Mouse (Mus musculus): ENCODE results near the gene Chrnb2. TPM values are rescaled to one million over a fixed set of nuclear protein-coding genes. Genes with fewer than 3 reads are reported as not detected.
"Not testable (repeated sequence)": the region's sequence is repeated elsewhere in the genome, so short reads cannot be mapped to it uniquely, and the experiment has no call there.

Gene Chrnb2
- polyA plus RNA-seq, 1 experiment, result 0.42 TPM

DNA sequence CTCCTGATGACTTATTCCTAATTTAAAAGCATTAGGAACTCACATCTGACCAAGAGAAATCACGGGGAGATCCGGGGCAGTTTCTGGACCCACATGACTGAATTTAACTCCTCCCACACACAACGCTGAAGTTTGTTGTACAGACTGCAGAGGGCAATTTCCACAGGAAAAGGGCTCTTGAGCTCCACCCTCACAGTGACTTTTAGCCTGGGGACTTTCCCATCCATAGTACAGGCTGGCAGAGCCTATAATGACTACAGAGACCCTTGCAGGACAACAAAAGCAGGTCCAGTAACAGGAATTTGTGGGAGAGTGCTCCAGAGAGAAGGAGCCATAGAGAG lies 37.0 kb upstream of the Chrnb2 start:
- Histone ChIP-seq H3K27me3 (ENCODE audit: control insufficient read depth, insufficient read depth, insufficient read length) (no peaks in the 10 kb centered on the region), H3ac (ENCODE audit: control insufficient read depth, insufficient read length) (no peak overlapping the region), H3K4me2 (ENCODE audit: low read depth) (peak overlapping the region; percentile 36), H3K36me3 (ENCODE audit: control insufficient read depth, insufficient read depth) (no peaks in the 10 kb centered on the region), H3K79me2 (ENCODE audit: control insufficient read depth, insufficient read depth) (no peaks in the 10 kb centered on the region), H3K4me3 (no peak overlapping the region)
- TF ChIP-seq USF1 (IDR thresholded peaks at IDR 0.05; ENCODE audit: low read depth), result peak; percentile 41
- no peak for TF ChIP-seq MAX (IDR thresholded peaks at IDR 0.05; ENCODE audit: low read depth)
- TF ChIP-seq E2F4 (IDR thresholded peaks at IDR 0.05; ENCODE audit: insufficient read depth), result no peak

DNA sequence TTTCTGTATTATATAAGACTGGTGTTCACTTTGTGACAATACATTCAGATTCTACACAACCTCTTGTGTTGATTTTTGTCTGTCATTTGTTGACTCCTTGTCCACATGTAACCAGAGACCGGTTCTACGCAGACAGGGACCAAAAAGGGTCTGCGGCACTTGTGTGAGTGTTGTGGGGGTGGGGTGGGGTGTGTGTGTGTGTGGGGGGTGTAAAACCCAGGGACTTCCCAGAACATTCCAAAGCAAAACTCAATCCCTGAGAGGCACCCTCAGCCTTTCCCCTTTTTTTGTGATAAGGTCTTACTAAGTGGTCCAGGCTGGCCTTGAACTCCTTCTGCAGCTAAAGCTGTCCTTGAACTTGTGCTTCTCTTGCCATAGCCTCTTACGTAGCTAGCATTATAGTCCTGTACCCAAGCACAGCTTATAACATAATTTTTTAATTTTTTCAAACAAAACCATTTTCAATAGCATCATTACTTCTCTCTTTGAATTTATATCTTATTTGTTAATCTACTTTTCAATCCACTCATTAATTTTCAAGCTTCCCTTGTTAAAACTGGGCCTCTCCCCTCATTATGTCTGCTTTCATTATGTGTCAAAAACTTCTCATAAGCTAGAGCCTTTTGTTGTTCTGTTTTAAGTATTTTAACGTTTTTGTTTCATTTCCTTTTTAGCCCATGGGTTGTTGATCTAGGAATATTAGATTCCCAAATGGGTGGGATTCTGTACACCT lies 36.5 kb upstream of the Chrnb2 start:
- no peak for TF ChIP-seq MYOG (IDR thresholded peaks at IDR 0.05; ENCODE audit: control insufficient read depth in 1 of 3, insufficient read depth in 1 of 3, insufficient read length in 2 of 3, low read depth in 2 of 3)
- TF ChIP-seq POLR2A (IDR thresholded peaks at IDR 0.05; ENCODE audit: insufficient read length, low read depth), result no peak
- no peak for TF ChIP-seq TCF12 (IDR thresholded peaks at IDR 0.05; ENCODE audit: insufficient read depth, poor library complexity, severe bottlenecking)
- no peak for TF ChIP-seq CEBPB (IDR thresholded peaks at IDR 0.05; ENCODE audit: insufficient read depth, poor library complexity, severe bottlenecking)
- TF ChIP-seq SRF (IDR thresholded peaks at IDR 0.05; ENCODE audit: control insufficient read depth, insufficient read length, low read depth), result no peak
- TF ChIP-seq POLR2AphosphoS2 (IDR thresholded peaks at IDR 0.05; ENCODE audit: insufficient read length, low read depth), result no peak
- TF ChIP-seq TCF3 (IDR thresholded peaks at IDR 0.05; ENCODE audit: insufficient read length, low read depth), result no peak
- Histone ChIP-seq H3ac (ENCODE audit: control insufficient read depth, insufficient read length) (no peak overlapping the region), H3K27me3 (ENCODE audit: control insufficient read depth, insufficient read depth, insufficient read length) (no peaks in the 10 kb centered on the region), H3K4me3 (no peak overlapping the region), H3K79me2 (ENCODE audit: control insufficient read depth, insufficient read depth) (no peaks in the 10 kb centered on the region), H3K4me2 (ENCODE audit: low read depth) (peak overlapping the region; percentile 36), H3K36me3 (ENCODE audit: control insufficient read depth, insufficient read depth) (no peaks in the 10 kb centered on the region)

DNA sequence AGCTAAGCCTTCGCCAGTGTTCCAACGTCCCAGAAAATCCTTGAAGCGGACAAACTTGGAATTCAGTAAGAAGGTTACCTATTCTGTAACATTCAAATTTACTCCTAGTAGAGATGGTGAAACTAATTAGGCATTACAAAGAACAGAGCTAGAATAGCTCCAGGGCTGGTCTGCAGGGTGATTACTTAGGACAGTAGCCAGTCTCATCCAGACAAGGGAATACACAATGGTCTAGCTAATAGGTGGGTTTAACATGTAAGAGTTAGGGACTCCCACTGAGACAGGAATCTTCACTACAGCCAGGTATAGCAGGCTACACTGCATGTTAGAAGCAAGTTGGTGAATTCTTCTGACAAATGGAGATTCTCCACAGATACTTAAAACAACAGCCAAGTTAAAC lies 35.6 kb upstream of the Chrnb2 start:
- not testable (repeated sequence) for H3K36me3 ChIP-seq (ENCODE audit: control insufficient read depth, insufficient read depth)

DNA sequence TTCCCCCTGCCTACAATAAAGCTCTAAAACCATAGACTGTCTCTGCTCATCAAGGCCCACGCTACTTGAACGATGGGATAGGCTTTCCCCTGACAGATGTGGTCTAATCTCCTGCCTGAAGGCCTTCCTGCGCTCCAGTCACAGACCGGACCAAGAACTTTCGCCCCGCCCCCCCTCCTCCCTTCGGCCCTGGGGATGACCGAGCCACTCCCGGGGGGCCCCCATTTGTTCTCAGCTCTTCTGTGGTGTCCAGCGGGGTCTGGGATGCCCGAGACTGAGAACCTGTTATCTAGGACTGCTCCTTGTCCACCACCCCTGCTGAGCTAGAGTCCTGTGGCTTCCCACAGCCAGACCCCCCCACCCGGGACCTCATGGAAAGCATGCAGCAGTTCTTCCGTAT lies 35.0 kb upstream of the Chrnb2 start:
- H3K4me2 ChIP-seq (ENCODE audit: low read depth), result no peak overlapping the region
- no peak overlapping the region for H3K4me3 ChIP-seq

More for the DNA sequence above, 35.6 kb upstream of the Chrnb2 start:
- not testable (repeated sequence) for H3K27me3 ChIP-seq (ENCODE audit: control insufficient read depth, insufficient read depth, insufficient read length); H3K79me2 ChIP-seq (ENCODE audit: control insufficient read depth, insufficient read depth); H3K4me3 ChIP-seq; H3K4me2 ChIP-seq (ENCODE audit: low read depth); H3ac ChIP-seq (ENCODE audit: control insufficient read depth, insufficient read length)

DNA sequence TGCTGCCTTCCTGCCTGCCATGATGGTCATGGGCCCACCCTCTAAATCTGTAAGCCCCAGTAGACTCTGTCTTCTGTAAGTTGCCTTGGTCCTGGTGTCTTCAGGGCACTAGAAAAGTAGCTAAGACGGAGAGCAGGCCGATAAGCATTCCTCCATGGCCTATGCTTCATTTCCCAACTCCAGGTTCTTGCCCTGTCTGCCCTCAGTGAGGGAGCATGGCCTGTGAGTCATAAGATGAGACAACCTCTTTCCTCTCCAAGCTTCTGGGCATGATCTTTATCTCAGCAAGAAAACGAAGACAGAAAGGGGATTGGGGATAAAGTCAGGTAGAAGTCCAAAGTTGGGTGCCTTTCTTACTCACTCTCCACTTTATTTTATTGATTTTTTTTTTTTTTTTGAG lies 34.1 kb upstream of the Chrnb2 start:
- Histone ChIP-seq H3K36me3 (ENCODE audit: control insufficient read depth, insufficient read depth) (no peaks in the 10 kb centered on the region), H3K4me3 (no peak overlapping the region), H3K27me3 (ENCODE audit: control insufficient read depth, insufficient read depth, insufficient read length) (no peaks in the 10 kb centered on the region), H3K79me2 (ENCODE audit: control insufficient read depth, insufficient read depth) (no peaks in the 10 kb centered on the region), H3K4me2 (ENCODE audit: low read depth) (no peak overlapping the region), H3ac (ENCODE audit: control insufficient read depth, insufficient read length) (no peak overlapping the region)
- TF ChIP-seq CEBPB (IDR thresholded peaks at IDR 0.05; ENCODE audit: insufficient read depth, poor library complexity, severe bottlenecking), result no peak
- no peak for TF ChIP-seq POLR2AphosphoS2 (IDR thresholded peaks at IDR 0.05; ENCODE audit: insufficient read length, low read depth)
- no peak for TF ChIP-seq REST (IDR thresholded peaks at IDR 0.05; ENCODE audit: insufficient read depth, insufficient read length)
- TF ChIP-seq MYOG (IDR thresholded peaks at IDR 0.05; ENCODE audit: control insufficient read depth in 1 of 3, insufficient read depth in 1 of 3, insufficient read length in 2 of 3, low read depth in 2 of 3), result no peak
- no peak for TF ChIP-seq SRF (IDR thresholded peaks at IDR 0.05; ENCODE audit: control insufficient read depth, insufficient read length, low read depth)
- no peak for TF ChIP-seq TCF3 (IDR thresholded peaks at IDR 0.05; ENCODE audit: insufficient read length, low read depth)
- TF ChIP-seq USF1 (IDR thresholded peaks at IDR 0.05; ENCODE audit: low read depth), result no peak
- TF ChIP-seq MAX (IDR thresholded peaks at IDR 0.05; ENCODE audit: low read depth), result no peak
- no peak for TF ChIP-seq E2F4 (IDR thresholded peaks at IDR 0.05; ENCODE audit: insufficient read depth)
- TF ChIP-seq POLR2A (IDR thresholded peaks at IDR 0.05; ENCODE audit: insufficient read length, low read depth), result no peak
- no peak for TF ChIP-seq MYOD1 (IDR thresholded peaks at IDR 0.05; ENCODE audit: control insufficient read depth in 1 of 3, insufficient read length in 2 of 3, low read depth in 2 of 3)
- no peak for TF ChIP-seq TCF12 (IDR thresholded peaks at IDR 0.05; ENCODE audit: insufficient read depth, poor library complexity, severe bottlenecking)

More for the DNA sequence above, 35.0 kb upstream of the Chrnb2 start:
- Histone ChIP-seq H3K79me2 (ENCODE audit: control insufficient read depth, insufficient read depth) (no peaks in the 10 kb centered on the region), H3K36me3 (ENCODE audit: control insufficient read depth, insufficient read depth) (no peaks in the 10 kb centered on the region), H3ac (ENCODE audit: control insufficient read depth, insufficient read length) (no peak overlapping the region), H3K27me3 (ENCODE audit: control insufficient read depth, insufficient read depth, insufficient read length) (no peaks in the 10 kb centered on the region)
- no peak for TF ChIP-seq POLR2A (IDR thresholded peaks at IDR 0.05; ENCODE audit: insufficient read length, low read depth)
- TF ChIP-seq MYOG (IDR thresholded peaks at IDR 0.05; ENCODE audit: control insufficient read depth in 1 of 3, insufficient read depth in 1 of 3, insufficient read length in 2 of 3, low read depth in 2 of 3), result no peak
- TF ChIP-seq MYOD1 (IDR thresholded peaks at IDR 0.05; ENCODE audit: control insufficient read depth in 1 of 3, insufficient read length in 2 of 3, low read depth in 2 of 3), result no peak

DNA sequence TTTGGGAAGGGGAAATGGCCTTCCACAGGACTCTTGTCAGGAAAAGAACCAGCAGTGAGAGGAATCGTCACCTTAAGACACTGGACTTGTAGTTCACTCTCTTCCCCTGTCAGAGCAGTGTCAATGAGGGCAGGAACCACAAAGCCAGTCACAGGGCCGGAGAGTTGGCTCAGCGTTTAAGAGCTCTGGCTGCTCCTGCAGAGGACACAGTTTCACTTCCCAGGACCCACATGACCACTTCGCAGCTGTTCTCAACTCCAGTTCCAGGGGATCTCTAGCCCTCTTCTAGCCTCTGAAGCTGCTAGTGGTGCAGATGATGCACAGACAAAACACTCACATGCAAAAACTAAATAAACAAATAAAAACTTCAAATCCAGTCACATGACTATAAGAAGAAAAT lies 31.9 kb upstream of the Chrnb2 start:
- Histone ChIP-seq H3ac (ENCODE audit: control insufficient read depth, insufficient read length) (no peak overlapping the region), H3K27me3 (ENCODE audit: control insufficient read depth, insufficient read depth, insufficient read length) (no peaks in the 10 kb centered on the region), H3K79me2 (ENCODE audit: control insufficient read depth, insufficient read depth) (no peaks in the 10 kb centered on the region), H3K4me2 (ENCODE audit: low read depth) (peak overlapping the region; percentile 41), H3K4me3 (no peak overlapping the region), H3K36me3 (ENCODE audit: control insufficient read depth, insufficient read depth) (no peaks in the 10 kb centered on the region)
- peak in 1 of 3 experiments; percentile 31 for TF ChIP-seq MYOD1 (IDR thresholded peaks at IDR 0.05; ENCODE audit: control insufficient read depth in 1 of 3, insufficient read length in 2 of 3, low read depth in 2 of 3)
- no peak for TF ChIP-seq E2F4 (IDR thresholded peaks at IDR 0.05; ENCODE audit: insufficient read depth)
- TF ChIP-seq MYOG (IDR thresholded peaks at IDR 0.05; ENCODE audit: control insufficient read depth in 1 of 3, insufficient read depth in 1 of 3, insufficient read length in 2 of 3, low read depth in 2 of 3), result peak in 2 of 3 experiments; percentile 22 to 53
- peak; percentile 40 for TF ChIP-seq USF1 (IDR thresholded peaks at IDR 0.05; ENCODE audit: low read depth)
- no peak for TF ChIP-seq REST (IDR thresholded peaks at IDR 0.05; ENCODE audit: insufficient read depth, insufficient read length)
